Mouse (Mus musculus) mouse trophoblast stem cell (cell line): ENCODE data around the gene 9430097D07Rik.

Experiments used
- in situ Hi-C, 2 experiments: fragments of 300-500 bp; cut with MseI, MboI; formaldehyde crosslinking; loops; 2 replicates in 1 of 2; 3 replicates in 1 of 2; pipeline ENCODE4 v1.15.1; 2025

Gene 9430097D07Rik

GRCm38 (mm10) chr2:32534733-32535471 is 40.6 kb downstream of the 9430097D07Rik start, which contains the start of gene Fam102a:
Gene Fam102a, plus strand, starts transcription at chr2:32535332.
- in situ Hi-C loops = no loop called here

GRCm38 (mm10) chr2:32534061-32534732 is 41.3 kb downstream of the 9430097D07Rik start:
- in situ Hi-C loops = no loop called here

GRCm38 (mm10) chr2:32533163-32533562 is 42.3 kb downstream of the 9430097D07Rik start:
- in situ Hi-C loops = no loop called here

DNA sequence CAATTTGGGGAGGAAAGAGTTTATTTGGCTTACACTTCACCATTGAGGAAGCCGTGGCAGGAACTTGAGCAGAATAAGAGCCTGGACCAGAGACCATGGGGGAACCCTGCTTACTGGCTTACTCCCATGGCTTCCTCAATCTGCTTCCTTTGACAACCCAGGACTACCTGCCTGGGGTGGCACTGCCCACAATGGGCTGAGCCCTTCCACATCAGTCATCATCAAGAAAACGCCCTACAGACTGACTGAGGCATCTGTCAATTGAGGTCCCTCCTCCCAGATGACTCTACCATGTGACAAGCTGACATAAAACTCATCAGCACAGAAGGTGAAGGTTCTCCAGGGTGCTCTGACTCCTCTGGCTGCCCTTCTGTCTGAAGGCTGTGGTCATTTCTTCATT is 45.0 kb downstream of the 9430097D07Rik start:
- in situ Hi-C loops = no loop called here

GRCm38 (mm10) chr2:32528326-32528725 is 47.2 kb downstream of the 9430097D07Rik start:
- in situ Hi-C loops = no loop called here

DNA sequence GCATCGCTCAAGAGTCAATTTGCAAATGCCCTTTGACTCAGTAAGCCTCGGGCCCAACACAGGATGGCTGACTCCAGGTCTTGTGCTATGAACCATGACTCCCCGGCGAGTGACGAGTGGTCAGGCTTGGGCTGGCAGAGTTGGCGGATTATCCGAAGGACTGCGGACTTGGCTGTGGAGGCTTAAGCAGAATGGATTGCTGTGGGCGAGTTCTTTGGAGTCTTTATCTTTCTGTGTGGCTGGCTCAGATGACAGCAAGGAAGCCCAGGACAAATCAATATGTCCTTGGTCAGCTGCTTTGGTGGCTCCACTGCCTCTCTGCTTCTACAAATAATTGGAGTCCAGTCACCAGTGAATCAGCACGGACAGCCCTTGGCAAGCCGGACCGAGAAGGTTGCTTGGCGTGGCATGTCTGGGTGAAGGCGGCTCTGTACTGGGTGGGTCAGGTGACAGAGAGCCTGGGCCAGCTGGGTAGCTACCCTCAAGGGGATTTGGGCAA is 48.0 kb downstream of the 9430097D07Rik start:
- in situ Hi-C loops = no loop called here

GRCm38 (mm10) chr2:32525816-32526215 is 49.7 kb downstream of the 9430097D07Rik start:
- in situ Hi-C loops = no loop called here

- in situ Hi-C loops = no loop called here
These were observed 50.9 kb downstream of the 9430097D07Rik start for GRCm38 (mm10) chr2:32524536-32525031.
